Comparison of ENCODE assay signal across 8 mouse cellular contexts in genomic region chrX:102251937-102252860, GRCm38 (mm10). TPM values are rescaled to one million over a fixed set of nuclear protein-coding genes. Genes with fewer than 3 reads are reported as not detected.
DNase-seq lines count a peak whose midpoint lies in the region; ATAC-seq and TF ChIP-seq lines count a peak whose summit lies in the region.

TSS of gene Cited1 (minus strand) at chrX:102252181.

- H3K27me3 ChIP-seq in embryonic facial prominence, embryonic 10.5 days (replicated peaks; ENCODE audit: low read depth, poor library complexity, severe bottlenecking), result peaks cover 85% of the 10 kb centered on the region
- no peaks in the 10 kb centered on the region for H3K27me3 ChIP-seq in kidney, adult 2 months (replicated peaks; ENCODE audit: control insufficient read depth, insufficient read depth, low read length)
- peaks cover 69% of the 10 kb centered on the region for H3K27me3 ChIP-seq in limb, embryonic 13.5 days
- peaks cover 39% of the 10 kb centered on the region for H3K27me3 ChIP-seq in midbrain, embryonic 15.5 days (replicated peaks)
- H3K27me3 ChIP-seq in stomach, embryonic 14.5 days (ENCODE audit: control insufficient read depth, insufficient read depth, low read length), result peaks cover 15% of the 10 kb centered on the region; the same call in 1 of the 2 replicates

- H3K4me2 ChIP-seq in limb, embryonic 13.5 days (replicated peaks), result peak within 1 kb of the TSS; percentile 83
- H3K4me2 ChIP-seq in midbrain, embryonic 15.5 days, result peak within 1 kb of the TSS; percentile 93
- H3K4me2 ChIP-seq in stomach, embryonic 14.5 days (replicated peaks; ENCODE audit: low read depth, low read length), result peak within 1 kb of the TSS; percentile 88

- peak; percentile 51 for DNase-seq in layer of hippocampus, adult 11-12 months (ENCODE audit: low spot score)
- DNase-seq in layer of hippocampus, adult 9-10 months (ENCODE audit: low spot score), result no peak
- peak; percentile 88 for DNase-seq in embryonic facial prominence, embryonic 10.5 days (ENCODE audit: low spot score)
- DNase-seq in heart, adult 8-10 months (ENCODE audit: low spot score), result peak; percentile 6
- DNase-seq in kidney, adult 2 months, result peak; percentile 45

- 13% methylated on average over 44 of the region's 44 CpGs for WGBS in embryonic facial prominence, embryonic 10.5 days
- WGBS in kidney, adult 2 months, result under 1% methylated on average over 44 of the region's 44 CpGs
- WGBS in limb, embryonic 13.5 days, result 17% methylated on average over 44 of the region's 44 CpGs
- 24% methylated on average over 44 of the region's 44 CpGs for WGBS in midbrain, embryonic 15.5 days
- 20% methylated on average over 44 of the region's 44 CpGs for WGBS in stomach, embryonic 14.5 days

- peak within 1 kb of the TSS; percentile 67 for H3K4me3 ChIP-seq in embryonic facial prominence, embryonic 10.5 days
- peak within 1 kb of the TSS; percentile 77 for H3K4me3 ChIP-seq in kidney, adult 2 months (ENCODE audit: insufficient read depth, low read depth, low read length)
- H3K4me3 ChIP-seq in limb, embryonic 13.5 days, result peak within 1 kb of the TSS; percentile 57
- peak within 1 kb of the TSS; percentile 56 for H3K4me3 ChIP-seq in midbrain, embryonic 15.5 days
- peak within 1 kb of the TSS; percentile 40 for H3K4me3 ChIP-seq in stomach, embryonic 14.5 days (ENCODE audit: low read depth, low read length)

- TF ChIP-seq POLR2A in kidney, adult 2 months (IDR thresholded peaks at IDR 0.05; ENCODE audit: low read depth, low read length), result no peak

- H3K27ac ChIP-seq in embryonic facial prominence, embryonic 10.5 days (replicated peaks), result peak within 1 kb of the TSS; percentile 83
- H3K27ac ChIP-seq in kidney, adult 2 months (ENCODE audit: insufficient read depth, low read depth, low read length), result no peak within 1 kb of the TSS
- peak within 1 kb of the TSS; percentile 74; the same call in 1 of the 2 replicates for H3K27ac ChIP-seq in limb, embryonic 13.5 days
- H3K27ac ChIP-seq in midbrain, embryonic 15.5 days, result peak within 1 kb of the TSS; percentile 71
- H3K27ac ChIP-seq in stomach, embryonic 14.5 days (ENCODE audit: low read length), result no peak within 1 kb of the TSS

- ATAC-seq in limb, embryonic 13.5 days (ENCODE audit: low FRiP score, low read depth), result peak; percentile 92
- peak; percentile 96 for ATAC-seq in midbrain, embryonic 15.5 days (replicated peaks)
- peak; percentile 89 for ATAC-seq in stomach, embryonic 14.5 days (ENCODE audit: insufficient number of reproducible peaks, insufficient read depth, low FRiP score, low read depth)

- peak within 1 kb of the TSS; percentile 68 for H3K9ac ChIP-seq in limb, embryonic 13.5 days
- H3K9ac ChIP-seq in midbrain, embryonic 15.5 days, result peak within 1 kb of the TSS; percentile 38
- peak within 1 kb of the TSS; percentile 10; the same call in 1 of the 2 replicates for H3K9ac ChIP-seq in stomach, embryonic 14.5 days (replicated peaks; ENCODE audit: low read depth, low read length)

- H3K4me1 ChIP-seq in embryonic facial prominence, embryonic 10.5 days, result peaks cover 16% of the 10 kb centered on the region
- no peaks in the 10 kb centered on the region for H3K4me1 ChIP-seq in kidney, adult 2 months (ENCODE audit: control insufficient read depth, insufficient read depth, low read length)
- H3K4me1 ChIP-seq in limb, embryonic 13.5 days, result 0 out of 2 replicates have a peak, but pooled peaks cover 4% of the 10 kb centered on the region
- peaks cover 16% of the 10 kb centered on the region for H3K4me1 ChIP-seq in midbrain, embryonic 15.5 days
- H3K4me1 ChIP-seq in stomach, embryonic 14.5 days (ENCODE audit: control insufficient read depth, insufficient read depth, low read length), result no peaks in the 10 kb centered on the region

- no peak for TF ChIP-seq CTCF in kidney, adult 2 months (conservative IDR thresholded peaks at IDR 0.05; ENCODE audit: insufficient read depth, insufficient read length, low read depth, low read length)

- H3K36me3 ChIP-seq in embryonic facial prominence, embryonic 10.5 days (replicated peaks), result peaks cover 10% of the 10 kb centered on the region
- H3K36me3 ChIP-seq in kidney, adult 2 months (ENCODE audit: control insufficient read depth, insufficient read depth, low read length), result no peaks in the 10 kb centered on the region
- no peaks in the 10 kb centered on the region for H3K36me3 ChIP-seq in limb, embryonic 13.5 days
- no peaks in the 10 kb centered on the region for H3K36me3 ChIP-seq in midbrain, embryonic 15.5 days (replicated peaks)
- H3K36me3 ChIP-seq in stomach, embryonic 14.5 days (ENCODE audit: control insufficient read depth, insufficient read depth, low read length), result no peaks in the 10 kb centered on the region

- peaks cover 2% of the 10 kb centered on the region; the same call in 1 of the 2 replicates for H3K9me3 ChIP-seq in embryonic facial prominence, embryonic 10.5 days
- H3K9me3 ChIP-seq in limb, embryonic 13.5 days, result no peaks in the 10 kb centered on the region
- no peaks in the 10 kb centered on the region for H3K9me3 ChIP-seq in midbrain, embryonic 15.5 days
- H3K9me3 ChIP-seq in stomach, embryonic 14.5 days (ENCODE audit: control insufficient read depth, low read depth, low read length), result no peaks in the 10 kb centered on the region

RNA-seq across cellular contexts. Expression of gene Cited1, which starts in this region (rescaled TPM):
- polyA plus RNA-seq in embryonic facial prominence, embryonic 10.5 days (2016; fragmentation: Nextera tagmentation; extraction: Ambion mirVana), result 66.3 and 69.6 TPM in 2 replicates
- under 1 TPM; 0.44 to 0.65 (median 0.52) TPM for total RNA-seq in heart, adult 8-10 months (2022)
- 3.3 and 4.4 TPM in 2 replicates for polyA plus RNA-seq in kidney, adult 2 months (2012; rRNA removed)
- polyA plus RNA-seq in limb, embryonic 13.5 days (2015; fragmentation: Nextera tagmentation; extraction: Ambion mirVana), result 35.4 and 36.9 TPM in 2 replicates
- polyA plus RNA-seq in midbrain, embryonic 15.5 days (2015; fragmentation: Nextera tagmentation; extraction: Ambion mirVana), result 10.8 and 11.7 TPM in 2 replicates
- polyA plus RNA-seq in stomach, embryonic 14.5 days (2014; fragmentation: Nextera tagmentation; extraction: Ambion mirVana), result 3.8 and 5.1 TPM in 2 replicates

Comparison
In these comparisons a context has a peak if more than half of its experiments do, and no peak if none do; other contexts are left out.
1. Peak in DNase-seq in heart, adult 8-10 months; RNA of the gene not detected or under 1 TPM.
2. H3K27ac ChIP-seq: peak in embryonic facial prominence, embryonic 10.5 days (single experiment), limb, embryonic 13.5 days (single experiment) and midbrain, embryonic 15.5 days (single experiment); none in kidney, adult 2 months (single experiment) and stomach, embryonic 14.5 days (single experiment).
3. H3K9ac ChIP-seq: peak in every context shown above with its lines; median percentile 68 in limb, embryonic 13.5 days; 38 in midbrain, embryonic 15.5 days; 10 in stomach, embryonic 14.5 days.
4. Peak in every context shown above with its lines, with median percentiles within 50 percentile points of each other: H3K4me3 ChIP-seq, ATAC-seq and H3K4me2 ChIP-seq.